Mouse (Mus musculus): ENCODE results near the gene Tm9sf3. TPM values are rescaled to one million over a fixed set of nuclear protein-coding genes. Genes with fewer than 3 reads are reported as not detected.

Tm9sf3 gene
- polyA plus RNA-seq, 1 experiment from 2014 or later = 88.7 TPM

Other genes starting within 250 kb of the Tm9sf3 start
- not detected in 2 replicates for gene Dntt, start 234.7 kb downstream of the Tm9sf3 start, polyA plus RNA-seq (2015; fragmentation: Nextera tagmentation; extraction: Ambion mirVana)
- gene Opalin, start 186.9 kb downstream of the Tm9sf3 start, polyA plus RNA-seq (2015; fragmentation: Nextera tagmentation; extraction: Ambion mirVana) = not detected in 2 replicates
- gene Tll2, start 57.2 kb downstream of the Tm9sf3 start, polyA plus RNA-seq (2015; fragmentation: Nextera tagmentation; extraction: Ambion mirVana) = 0.61 and 0.67 TPM in 2 replicates
- 1.9 and 2.0 TPM in 2 replicates for gene Pik3ap1, start 121.1 kb upstream of the Tm9sf3 start, polyA plus RNA-seq (2015; fragmentation: Nextera tagmentation; extraction: Ambion mirVana)
- gene Lcor, start 218.6 kb upstream of the Tm9sf3 start, polyA plus RNA-seq (2015; fragmentation: Nextera tagmentation; extraction: Ambion mirVana) = 20.1 and 21.8 TPM in 2 replicates

All from forebrain, embryonic 16.5 days (tissue).